Mouse (Mus musculus): ENCODE data around the gene Gba2. TPM values are rescaled to one million over a fixed set of nuclear protein-coding genes. Genes with fewer than 3 reads are reported as not detected.

Gene Gba2
- polyA plus RNA-seq (2014; fragmentation: Nextera tagmentation; extraction: Ambion mirVana): 18.8 and 20.3 TPM in 2 replicates

DNA sequence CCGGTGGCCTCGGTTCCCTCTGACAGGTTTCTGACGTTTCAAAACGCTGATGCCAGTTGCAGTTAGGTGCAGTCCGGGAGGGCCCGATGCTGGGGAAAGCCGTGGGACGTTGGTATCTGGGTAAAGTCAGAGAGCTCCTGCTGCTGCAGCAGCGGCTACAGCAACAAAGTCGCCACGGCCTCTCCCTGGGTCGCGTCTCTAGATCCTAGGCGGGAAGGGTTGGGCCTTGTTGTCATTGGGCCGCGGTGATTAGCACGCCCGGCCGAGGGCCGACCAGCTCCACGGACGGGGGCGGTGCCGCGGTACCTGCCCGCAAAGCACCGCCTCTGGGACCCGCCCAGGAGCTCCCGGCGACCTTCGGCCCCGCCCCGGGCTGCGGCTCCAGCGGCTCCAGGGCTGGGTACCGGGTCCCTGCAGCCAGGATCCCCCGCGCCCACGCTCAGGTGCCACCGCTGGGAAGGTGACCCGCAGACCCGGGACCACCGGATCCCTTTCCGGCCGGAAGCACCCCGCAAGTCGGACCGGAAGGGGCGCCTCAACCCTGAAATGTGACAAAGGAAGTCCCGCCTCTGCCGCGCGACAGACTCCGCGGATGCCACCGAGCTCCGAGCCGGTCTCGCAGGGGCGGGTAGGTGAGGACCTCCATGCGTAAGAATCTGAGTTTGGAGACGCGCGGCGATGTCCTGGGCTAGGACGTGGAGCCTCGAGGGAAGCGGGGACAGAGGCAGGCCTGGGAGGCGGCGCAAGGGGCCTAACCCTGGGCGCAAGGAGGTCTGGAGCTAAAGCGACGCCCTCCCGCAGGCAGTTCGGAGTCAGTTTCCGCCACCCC, at the start of gene Gba2, which contains the start of gene Rgp1:
Gba2 (minus strand) TSS at position 498 of the 829 bp plus-strand sequence.
Rgp1 (plus strand) TSS at position 340 of the 829 bp plus-strand sequence.
- ATAC-seq (replicated peaks; ENCODE audit: low FRiP score): peak; percentile 99
- H3K9me3 ChIP-seq (ENCODE audit: control insufficient read depth, low read length): no peaks in the 10 kb centered on the region
- peak within 1 kb of the TSS; percentile 84 for H3K9ac ChIP-seq (ENCODE audit: low read depth, low read length)
- peak within 1 kb of the TSS; percentile 99 for H3K4me2 ChIP-seq
- DNase-seq (ENCODE audit: low spot score): peak; percentile 89
- WGBS: under 1% methylated on average over 76 of the region's 76 CpGs
- H3K27ac ChIP-seq (ENCODE audit: low read depth, low read length): peak within 1 kb of the TSS; percentile 78
- peaks cover 18% of the 10 kb centered on the region for H3K36me3 ChIP-seq (ENCODE audit: control insufficient read depth, insufficient read depth, low read length)
- H3K4me3 ChIP-seq (ENCODE audit: low read depth, low read length): peak within 1 kb of the TSS; percentile 77
- no peaks in the 10 kb centered on the region for H3K27me3 ChIP-seq (replicated peaks; ENCODE audit: control insufficient read depth, insufficient read depth, low read length)
- peaks cover 23% of the 10 kb centered on the region for H3K4me1 ChIP-seq (replicated peaks; ENCODE audit: control insufficient read depth, insufficient read depth, low read length)

DNA sequence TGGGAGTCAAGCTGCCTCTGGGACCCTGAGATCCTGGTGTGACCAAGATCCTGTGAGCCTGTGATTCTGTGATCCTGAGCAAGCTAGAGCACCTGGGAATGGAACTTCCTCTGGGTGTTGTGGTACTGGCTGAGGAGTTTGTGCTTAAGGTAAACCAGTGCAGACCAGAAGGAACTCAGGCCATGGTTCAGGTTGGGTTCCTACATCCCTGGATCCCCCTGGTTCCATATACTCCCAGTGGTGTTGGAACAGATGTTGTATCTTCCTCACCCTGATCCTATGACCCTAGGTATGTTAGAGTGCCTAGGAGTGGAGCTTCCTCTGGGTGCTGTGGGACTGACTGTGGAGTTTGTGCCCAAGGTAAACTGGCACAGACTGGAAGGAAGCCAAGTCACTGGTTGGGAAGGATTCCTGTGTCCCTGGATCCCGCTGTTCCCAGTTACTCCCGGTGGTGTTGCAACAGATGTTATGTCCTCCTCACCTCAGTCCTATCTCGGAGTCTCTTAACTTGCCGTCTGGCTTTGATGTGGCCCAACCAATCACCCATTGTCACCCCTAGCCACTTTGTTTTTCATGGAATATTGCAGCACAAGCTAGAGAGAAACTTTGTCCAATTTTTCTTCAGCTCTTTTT, 41.6 kb upstream of the Gba2 start:
- H3K4me2 ChIP-seq: no peak overlapping the region
- H3K9me3 ChIP-seq (ENCODE audit: control insufficient read depth, low read length): peaks cover 5% of the 10 kb centered on the region
- no peak for DNase-seq (ENCODE audit: low spot score)
- H3K27me3 ChIP-seq (replicated peaks; ENCODE audit: control insufficient read depth, insufficient read depth, low read length): 0 out of 2 replicates have a peak, but pooled peaks cover 2% of the 10 kb centered on the region
- H3K4me3 ChIP-seq (ENCODE audit: low read depth, low read length): no peak overlapping the region
- H3K36me3 ChIP-seq (ENCODE audit: control insufficient read depth, insufficient read depth, low read length): no peaks in the 10 kb centered on the region
- no peak for ATAC-seq (replicated peaks; ENCODE audit: low FRiP score)
- WGBS: 68% methylated on average over 4 of the region's 4 CpGs
- H3K9ac ChIP-seq (ENCODE audit: low read depth, low read length): no peak overlapping the region
- H3K4me1 ChIP-seq (replicated peaks; ENCODE audit: control insufficient read depth, insufficient read depth, low read length): no peaks in the 10 kb centered on the region
- no peak overlapping the region for H3K27ac ChIP-seq (ENCODE audit: low read depth, low read length)

DNA sequence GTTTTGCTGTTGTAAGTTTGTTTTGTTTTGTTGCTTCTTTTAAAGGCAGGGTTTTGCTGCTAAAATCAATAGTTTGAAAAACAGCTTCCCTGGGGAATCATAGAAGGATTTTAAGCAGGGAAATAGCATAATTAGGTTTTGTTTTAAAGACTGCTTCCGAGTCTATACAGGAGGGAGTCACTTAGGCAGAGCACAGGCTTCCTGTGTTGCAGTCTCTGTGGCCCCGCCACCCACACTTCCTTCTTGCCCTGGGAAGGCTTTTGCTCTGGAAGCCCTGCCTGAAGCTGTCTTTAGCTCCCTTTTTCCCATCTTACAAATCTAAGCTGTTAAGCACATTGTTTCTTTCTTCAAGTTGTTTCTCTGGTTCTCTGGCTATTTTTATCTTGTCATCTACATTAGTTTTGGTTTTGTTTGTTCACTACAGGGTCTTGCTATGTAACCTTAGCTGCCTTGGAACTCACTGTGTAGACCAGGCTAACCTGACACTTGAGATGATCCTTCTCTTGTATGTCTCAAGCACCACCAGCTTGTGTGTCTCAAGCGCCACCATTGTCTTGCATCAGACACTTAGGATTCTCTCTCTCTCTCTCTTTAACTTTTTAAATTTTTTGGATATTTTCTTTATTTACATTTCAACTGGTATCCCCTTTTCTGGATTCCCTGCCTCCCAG, 34.5 kb upstream of the Gba2 start:
- ATAC-seq (replicated peaks; ENCODE audit: low FRiP score) (peak; percentile 87), DNase-seq (ENCODE audit: low spot score) (no peak)
- H3K9me3 ChIP-seq (ENCODE audit: control insufficient read depth, low read length): no peaks in the 10 kb centered on the region
- H3K27me3 ChIP-seq (replicated peaks; ENCODE audit: control insufficient read depth, insufficient read depth, low read length): no peaks in the 10 kb centered on the region
- no peaks in the 10 kb centered on the region for H3K36me3 ChIP-seq (ENCODE audit: control insufficient read depth, insufficient read depth, low read length)
- H3K4me1 ChIP-seq (replicated peaks; ENCODE audit: control insufficient read depth, insufficient read depth, low read length): peaks cover 4% of the 10 kb centered on the region; the same call in 1 of the 2 replicates
- peak overlapping the region; percentile 48 for H3K4me2 ChIP-seq
- no peak overlapping the region for H3K4me3 ChIP-seq (ENCODE audit: low read depth, low read length)
- H3K9ac ChIP-seq (ENCODE audit: low read depth, low read length): peak overlapping the region; percentile 36; the same call in 1 of the 2 replicates
- WGBS: 52% methylated on average over 3 of the region's 3 CpGs
- H3K27ac ChIP-seq (ENCODE audit: low read depth, low read length): peak overlapping the region; percentile 74

DNA sequence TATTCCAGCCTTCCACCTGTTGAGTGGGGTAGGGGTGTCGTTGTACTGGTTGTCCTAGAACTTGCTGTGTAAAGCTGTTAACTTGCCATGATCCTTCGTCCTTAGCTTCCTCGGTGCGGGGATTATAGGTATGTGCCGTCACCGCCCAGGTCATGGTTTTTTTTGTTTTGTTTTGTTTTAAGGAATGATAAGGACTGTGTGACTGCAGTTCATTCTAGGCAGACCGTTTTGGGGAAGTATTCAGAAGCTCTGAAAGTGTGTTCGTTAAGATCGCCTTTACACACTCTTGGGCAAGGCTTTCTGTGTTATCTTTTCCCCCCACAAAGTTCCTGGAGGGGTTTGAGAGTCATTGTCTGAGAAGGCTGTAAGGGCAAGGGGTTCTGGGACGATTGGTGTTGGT, 33.9 kb upstream of the Gba2 start:
- Histone ChIP-seq H3K27ac (ENCODE audit: low read depth, low read length) (peak overlapping the region; percentile 74), H3K4me3 (ENCODE audit: low read depth, low read length) (no peak overlapping the region; the same call in 1 of the 2 replicates)
- DNase-seq (ENCODE audit: low spot score): no peak

DNA sequence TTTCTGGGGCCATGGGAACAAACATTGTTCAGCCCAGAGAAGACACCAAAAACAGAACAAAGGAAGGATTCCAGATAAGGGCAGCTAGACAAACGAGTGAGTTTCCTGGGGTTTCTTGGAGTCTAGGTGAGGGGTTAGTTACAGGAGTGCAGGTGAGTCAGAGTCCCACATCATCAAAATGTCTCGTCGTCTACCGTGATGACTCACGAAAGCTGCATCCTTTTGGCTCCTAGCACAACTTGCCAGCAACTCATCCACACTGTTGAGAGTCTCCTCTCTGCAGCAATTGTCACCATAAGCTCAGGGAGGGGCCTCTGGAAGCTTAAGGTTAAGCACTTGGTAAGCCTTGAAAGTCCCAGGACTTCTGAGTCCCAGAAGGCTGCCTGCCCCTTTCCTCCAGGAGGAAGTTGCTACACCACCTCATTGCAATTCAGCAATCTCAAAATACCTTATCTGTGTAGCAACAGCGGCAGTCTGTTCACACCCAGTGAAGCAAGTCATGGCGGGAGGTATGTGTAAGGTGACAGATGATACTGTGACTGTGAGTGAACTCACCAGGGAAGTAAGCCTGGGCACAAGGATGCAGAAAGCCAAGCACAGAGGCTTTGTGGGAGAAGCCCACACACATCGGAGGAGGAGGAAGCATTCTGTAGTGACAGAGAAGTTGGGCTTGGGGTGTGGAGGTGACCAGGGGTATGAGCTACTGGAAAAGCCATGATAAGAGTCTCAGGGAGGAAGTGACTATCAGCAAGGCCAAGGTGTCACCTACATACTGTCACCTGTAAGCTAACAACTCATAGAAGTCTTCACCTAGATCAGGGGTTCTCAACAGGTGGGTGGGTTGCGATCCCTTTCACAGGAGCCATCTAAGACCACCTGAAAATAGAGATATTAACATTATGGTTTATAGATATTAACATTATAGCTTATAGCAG, 26.3 kb upstream of the Gba2 start:
- WGBS: 45% methylated on average over 9 of the region's 9 CpGs
- Histone ChIP-seq H3K4me2 (peak overlapping the region; percentile 19), H3K4me3 (ENCODE audit: low read depth, low read length) (no peak overlapping the region), H3K27me3 (replicated peaks; ENCODE audit: control insufficient read depth, insufficient read depth, low read length) (no peaks in the 10 kb centered on the region), H3K27ac (ENCODE audit: low read depth, low read length) (peak overlapping the region; percentile 75), H3K36me3 (ENCODE audit: control insufficient read depth, insufficient read depth, low read length) (no peaks in the 10 kb centered on the region), H3K9ac (ENCODE audit: low read depth, low read length) (peak overlapping the region; percentile 43; the same call in 1 of the 2 replicates), H3K9me3 (ENCODE audit: control insufficient read depth, low read length) (no peaks in the 10 kb centered on the region), H3K4me1 (replicated peaks; ENCODE audit: control insufficient read depth, insufficient read depth, low read length) (peaks cover 22% of the 10 kb centered on the region)
- ATAC-seq (replicated peaks; ENCODE audit: low FRiP score): peak; percentile 94
- no peak for DNase-seq (ENCODE audit: low spot score)

More for the DNA sequence above, 33.9 kb upstream of the Gba2 start:
- 34% methylated on average over 10 of the region's 10 CpGs for WGBS
- Histone ChIP-seq H3K9ac (ENCODE audit: low read depth, low read length) (no peak overlapping the region; the same call in 1 of the 2 replicates), H3K36me3 (ENCODE audit: control insufficient read depth, insufficient read depth, low read length) (no peaks in the 10 kb centered on the region), H3K27me3 (replicated peaks; ENCODE audit: control insufficient read depth, insufficient read depth, low read length) (no peaks in the 10 kb centered on the region), H3K4me1 (replicated peaks; ENCODE audit: control insufficient read depth, insufficient read depth, low read length) (peaks cover 4% of the 10 kb centered on the region; the same call in 1 of the 2 replicates), H3K4me2 (peak overlapping the region; percentile 48), H3K9me3 (ENCODE audit: control insufficient read depth, low read length) (no peaks in the 10 kb centered on the region)
- ATAC-seq (replicated peaks; ENCODE audit: low FRiP score): peak; percentile 91

DNA sequence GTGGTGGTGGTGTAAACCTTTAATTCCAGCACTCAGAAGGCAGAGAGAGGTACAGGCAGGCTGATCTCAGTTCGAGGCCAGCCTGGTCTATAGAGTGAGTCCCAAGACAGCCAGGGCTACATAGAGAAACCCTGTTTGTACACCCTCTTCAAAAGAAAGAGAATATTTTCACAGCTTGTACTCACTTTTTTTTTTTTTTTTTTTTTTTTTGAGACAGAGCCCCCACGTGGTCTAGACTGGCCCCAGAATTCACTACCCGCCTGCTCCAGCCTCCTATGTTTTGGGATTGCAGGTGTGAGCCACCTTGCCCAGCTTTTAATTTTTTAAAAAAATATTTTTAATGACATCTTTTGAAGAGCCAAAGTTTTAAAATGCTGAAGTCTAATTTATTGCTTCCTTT, 25.4 kb upstream of the Gba2 start:
- Histone ChIP-seq H3K36me3 (ENCODE audit: control insufficient read depth, insufficient read depth, low read length) (no peaks in the 10 kb centered on the region), H3K4me1 (replicated peaks; ENCODE audit: control insufficient read depth, insufficient read depth, low read length) (peaks cover 25% of the 10 kb centered on the region), H3K4me2 (no peak overlapping the region), H3K9me3 (ENCODE audit: control insufficient read depth, low read length) (no peaks in the 10 kb centered on the region), H3K27ac (ENCODE audit: low read depth, low read length) (no peak overlapping the region), H3K4me3 (ENCODE audit: low read depth, low read length) (no peak overlapping the region), H3K27me3 (replicated peaks; ENCODE audit: control insufficient read depth, insufficient read depth, low read length) (no peaks in the 10 kb centered on the region), H3K9ac (ENCODE audit: low read depth, low read length) (peak overlapping the region; percentile 28; the same call in 1 of the 2 replicates)
- ATAC-seq (replicated peaks; ENCODE audit: low FRiP score): no peak
- 68% methylated on average over 3 of the region's 3 CpGs for WGBS
- no peak for DNase-seq (ENCODE audit: low spot score)

DNA sequence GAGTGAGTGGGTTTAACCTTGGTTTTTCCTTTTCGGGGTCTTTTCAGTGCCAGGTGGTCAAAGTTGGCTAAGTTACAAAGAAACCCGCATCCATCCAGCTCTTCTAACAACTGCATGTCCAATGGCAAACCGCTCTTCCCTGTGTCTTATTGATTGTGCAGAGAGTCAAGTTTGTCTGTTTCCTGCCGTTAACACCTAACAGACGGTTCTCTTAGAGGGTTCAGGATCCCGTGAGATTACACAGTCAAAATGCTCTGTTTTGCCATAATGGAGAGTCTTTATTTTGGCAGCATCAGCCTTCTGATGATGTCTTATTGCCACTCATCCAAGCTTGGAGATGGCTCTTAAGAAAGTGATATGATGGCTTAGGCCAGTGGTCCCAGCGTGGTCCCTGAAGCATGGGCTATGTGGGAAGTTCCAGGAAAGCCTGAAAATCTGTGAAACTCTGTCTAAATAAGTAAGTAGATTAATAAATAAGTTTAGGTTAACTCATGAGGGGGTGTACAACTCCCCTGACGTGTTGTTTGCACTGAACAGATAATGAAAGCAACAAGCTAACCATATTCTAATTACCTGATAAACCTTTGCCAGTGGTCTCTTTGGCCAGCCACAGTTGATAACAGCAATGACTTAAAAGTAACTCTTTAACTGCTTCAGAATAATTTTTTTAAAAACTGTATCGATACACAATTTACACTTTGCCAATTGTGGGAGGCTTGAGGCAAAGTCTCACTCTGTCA, 21.7 kb upstream of the Gba2 start:
- H3K9ac ChIP-seq (ENCODE audit: low read depth, low read length): no peak overlapping the region
- no peak for ATAC-seq (replicated peaks; ENCODE audit: low FRiP score)
- H3K27ac ChIP-seq (ENCODE audit: low read depth, low read length): peak overlapping the region; percentile 30; the same call in 1 of the 2 replicates
- peaks cover 28% of the 10 kb centered on the region for H3K4me1 ChIP-seq (replicated peaks; ENCODE audit: control insufficient read depth, insufficient read depth, low read length)
- H3K4me2 ChIP-seq: peak overlapping the region; percentile 26; the same call in 1 of the 2 replicates
- no peaks in the 10 kb centered on the region for H3K27me3 ChIP-seq (replicated peaks; ENCODE audit: control insufficient read depth, insufficient read depth, low read length)
- no peaks in the 10 kb centered on the region for H3K9me3 ChIP-seq (ENCODE audit: control insufficient read depth, low read length)
- DNase-seq (ENCODE audit: low spot score): no peak
- WGBS: 63% methylated on average over 9 of the region's 9 CpGs
- H3K36me3 ChIP-seq (ENCODE audit: control insufficient read depth, insufficient read depth, low read length): no peaks in the 10 kb centered on the region
- no peak overlapping the region for H3K4me3 ChIP-seq (ENCODE audit: low read depth, low read length)
